Mouse (Mus musculus) forebrain, embryonic 11.5 days (tissue): ENCODE measurements around the gene Ppp1r12a. TPM values are rescaled to one million over a fixed set of nuclear protein-coding genes. Genes with fewer than 3 reads are reported as not detected.

Source experiments
- ATAC-seq: fragments of 200-750 bp; cut with Nextera tagmentation; replicated peaks from 2 replicates; pipeline ENCODE4 v1.8.0; 2017; ENCODE audit warnings: moderate TSS enrichment; ENCODE audit not compliant: low FRiP score
- DNase-seq: peaks from one replicate; pipeline ENCODE4 v3.0.0-alpha.2; 2017; ENCODE audit warnings: low spot score
- H3K27ac ChIP-seq: fragments of 300-500 bp; sonication (generic); 2 replicates; pipeline ENCODE4 v1.5.1; 2014; ENCODE audit warnings: low read depth, low read length
- H3K27me3 ChIP-seq: fragments of 300-500 bp; sonication (generic); 2 replicates; pipeline ENCODE4 v1.6.1; 2014; ENCODE audit warnings: mild to moderate bottlenecking, low read length, mixed read lengths; ENCODE audit not compliant: control insufficient read depth, insufficient read depth
- H3K36me3 ChIP-seq: fragments of 300-500 bp; sonication (generic); 2 replicates; pipeline ENCODE4 v1.6.1; 2014; ENCODE audit warnings: mild to moderate bottlenecking, low read length, moderate library complexity, mixed read lengths; ENCODE audit not compliant: control insufficient read depth, insufficient read depth
- H3K4me1 ChIP-seq: fragments of 300-500 bp; sonication (generic); replicated peaks from 2 replicates; pipeline ENCODE4 v1.6.1; 2014; ENCODE audit warnings: low read length, mixed read lengths; ENCODE audit not compliant: control insufficient read depth, insufficient read depth
- H3K4me2 ChIP-seq: fragments of 300-500 bp; sonication (generic); 2 replicates; pipeline ENCODE4 v1.6.1; 2014; ENCODE audit warnings: low read depth, mild to moderate bottlenecking, low read length, moderate library complexity, mixed read lengths; ENCODE audit not compliant: severe bottlenecking
- H3K4me3 ChIP-seq: fragments of 300-500 bp; sonication (generic); 2 replicates; pipeline ENCODE4 v1.5.1; 2014; ENCODE audit warnings: low read depth, low read length
- H3K9ac ChIP-seq: fragments of 300-500 bp; sonication (generic); 2 replicates; pipeline ENCODE4 v1.6.1; 2014; ENCODE audit warnings: low read length
- H3K9me3 ChIP-seq: fragments of 300-500 bp; sonication (generic); 2 replicates; pipeline ENCODE4 v1.6.1; 2016; ENCODE audit warnings: low read length, mixed read lengths; ENCODE audit not compliant: control insufficient read depth
- WGBS: fragments of 180-500 bp; shearing (Covaris S2); extraction: QIAGEN DNeasy Blood & Tissue Kit; methylation state at CpG from one replicate; pipeline ENCODE4 v1.1.7; 2014; 5-methylcytosine and 5-hydroxymethylcytosine counted together
- polyA plus RNA-seq: library from polyadenylated mRNA; unstranded; fragments of >200 nt; fragmentation: Nextera tagmentation; extraction: Ambion mirVana; gene quantifications from 2 replicates; pipeline ENCODE4 v1.2.1, GENCODE M21; 2014

Gene Ppp1r12a
- polyA plus RNA-seq, 1 experiment from 2014 or later, result 80.7 TPM

DNA sequence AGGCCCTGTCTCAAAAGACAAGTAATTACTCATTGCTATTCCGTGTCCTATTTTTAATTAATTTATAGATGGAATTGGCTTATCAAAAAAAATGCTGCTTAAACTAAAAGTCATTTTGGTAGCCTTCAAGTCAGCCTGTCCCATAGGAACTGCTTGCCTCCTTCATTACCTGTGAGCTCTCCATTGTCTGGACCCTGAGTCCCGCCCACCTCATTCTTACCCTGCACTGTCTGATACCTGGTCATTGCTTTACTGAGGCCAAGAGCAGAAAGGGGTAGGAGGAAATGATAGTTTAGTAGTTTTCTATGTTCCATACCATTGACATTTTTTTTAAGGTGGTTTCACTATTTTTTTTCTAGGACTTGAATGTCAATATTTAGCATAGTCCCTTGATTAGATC, 121.4 kb downstream of the Ppp1r12a start:
- no peak overlapping the region for H3K9ac ChIP-seq
- 90% methylated on average over 2 of the region's 2 CpGs for WGBS
- H3K27ac ChIP-seq, result no peak overlapping the region
- DNase-seq, result no peak
- H3K27me3 ChIP-seq, result no peaks in the 10 kb centered on the region
- H3K4me3 ChIP-seq, result no peak overlapping the region
- no peaks in the 10 kb centered on the region for H3K4me1 ChIP-seq
- no peak for ATAC-seq
- no peaks in the 10 kb centered on the region; the same call in 1 of the 2 replicates for H3K36me3 ChIP-seq
- H3K9me3 ChIP-seq, result no peaks in the 10 kb centered on the region
- H3K4me2 ChIP-seq, result no peak overlapping the region

DNA sequence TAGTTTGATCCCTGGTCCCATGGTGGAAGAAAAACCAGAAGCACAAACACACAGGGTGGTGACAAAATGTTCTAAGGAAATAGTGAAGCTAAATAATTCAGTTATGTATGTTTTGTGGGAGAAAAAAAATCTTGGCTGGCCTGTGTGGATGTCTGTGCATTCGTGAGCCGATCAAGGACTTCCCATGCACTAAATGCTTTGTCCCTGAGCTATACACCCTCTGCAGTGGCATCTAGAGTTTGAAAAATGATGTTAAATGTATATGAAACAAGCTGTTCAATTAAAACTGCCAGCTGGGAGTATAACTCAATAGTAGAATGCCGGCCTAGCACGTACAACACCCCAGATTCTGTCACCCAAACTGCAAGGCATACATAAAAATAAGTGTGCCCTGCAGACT, 121.8 kb downstream of the Ppp1r12a start:
- Histone ChIP-seq H3K4me2 (no peak overlapping the region), H3K4me3 (no peak overlapping the region), H3K27ac (no peak overlapping the region), H3K36me3 (no peaks in the 10 kb centered on the region; the same call in 1 of the 2 replicates), H3K9ac (no peak overlapping the region), H3K9me3 (no peaks in the 10 kb centered on the region), H3K4me1 (no peaks in the 10 kb centered on the region), H3K27me3 (no peaks in the 10 kb centered on the region)
- DNase-seq (no peak), ATAC-seq (no peak)
- WGBS, result 96% methylated on average over 4 of the region's 4 CpGs

DNA sequence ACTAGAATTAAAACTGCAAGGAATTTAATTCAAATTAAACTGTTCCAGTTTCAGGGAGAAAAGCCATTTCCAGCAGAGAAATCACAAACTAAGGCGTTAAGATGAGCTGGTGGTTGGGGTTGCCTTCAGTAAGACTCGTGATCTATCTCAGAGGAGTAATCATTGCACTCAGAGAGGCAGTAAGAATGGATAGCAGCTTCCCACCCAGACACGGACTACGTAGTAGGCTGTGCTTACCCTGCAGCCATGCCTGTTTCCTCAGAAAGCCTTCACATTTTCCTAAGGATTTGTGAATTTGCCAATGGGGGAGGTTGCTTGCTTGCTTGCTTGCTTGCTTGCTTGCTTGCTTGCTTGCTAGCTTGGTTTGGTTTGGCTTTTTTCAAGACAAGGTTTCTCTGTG, 122.5 kb downstream of the Ppp1r12a start:
- Histone ChIP-seq H3K27ac (no peak overlapping the region), H3K4me1 (no peaks in the 10 kb centered on the region), H3K4me3 (no peak overlapping the region), H3K4me2 (no peak overlapping the region), H3K9me3 (no peaks in the 10 kb centered on the region), H3K9ac (no peak overlapping the region), H3K27me3 (no peaks in the 10 kb centered on the region), H3K36me3 (no peaks in the 10 kb centered on the region; the same call in 1 of the 2 replicates)
- WGBS, result 94% methylated on average over 4 of the region's 4 CpGs
- ATAC-seq, result no peak
- no peak for DNase-seq

DNA sequence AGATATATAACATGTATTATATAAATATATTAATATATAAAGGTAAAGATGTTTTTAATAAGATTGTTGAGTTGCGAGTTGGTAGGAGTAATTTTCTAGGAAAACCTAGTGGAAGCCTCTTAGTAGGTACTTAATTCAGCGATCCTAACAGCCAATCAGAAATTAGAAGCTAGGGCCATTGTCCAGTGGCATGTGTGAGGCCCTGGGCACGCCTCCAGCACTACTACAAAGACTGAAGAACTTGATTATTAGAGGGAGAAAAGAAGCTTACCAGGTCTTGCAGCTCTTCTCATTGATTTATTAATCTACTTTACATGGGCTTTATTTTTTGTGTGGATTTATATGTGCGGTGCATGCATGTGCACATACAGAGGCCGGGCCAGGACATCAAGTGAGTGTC, 123.0 kb downstream of the Ppp1r12a start:
- Histone ChIP-seq H3K36me3 (no peaks in the 10 kb centered on the region; the same call in 1 of the 2 replicates), H3K27me3 (no peaks in the 10 kb centered on the region), H3K27ac (no peak overlapping the region), H3K4me2 (no peak overlapping the region), H3K9me3 (no peaks in the 10 kb centered on the region), H3K4me1 (no peaks in the 10 kb centered on the region), H3K4me3 (no peak overlapping the region), H3K9ac (no peak overlapping the region)
- ATAC-seq (no peak; the same call in 1 of the 2 replicates), DNase-seq (no peak)
- 85% methylated on average over 5 of the region's 5 CpGs for WGBS

DNA sequence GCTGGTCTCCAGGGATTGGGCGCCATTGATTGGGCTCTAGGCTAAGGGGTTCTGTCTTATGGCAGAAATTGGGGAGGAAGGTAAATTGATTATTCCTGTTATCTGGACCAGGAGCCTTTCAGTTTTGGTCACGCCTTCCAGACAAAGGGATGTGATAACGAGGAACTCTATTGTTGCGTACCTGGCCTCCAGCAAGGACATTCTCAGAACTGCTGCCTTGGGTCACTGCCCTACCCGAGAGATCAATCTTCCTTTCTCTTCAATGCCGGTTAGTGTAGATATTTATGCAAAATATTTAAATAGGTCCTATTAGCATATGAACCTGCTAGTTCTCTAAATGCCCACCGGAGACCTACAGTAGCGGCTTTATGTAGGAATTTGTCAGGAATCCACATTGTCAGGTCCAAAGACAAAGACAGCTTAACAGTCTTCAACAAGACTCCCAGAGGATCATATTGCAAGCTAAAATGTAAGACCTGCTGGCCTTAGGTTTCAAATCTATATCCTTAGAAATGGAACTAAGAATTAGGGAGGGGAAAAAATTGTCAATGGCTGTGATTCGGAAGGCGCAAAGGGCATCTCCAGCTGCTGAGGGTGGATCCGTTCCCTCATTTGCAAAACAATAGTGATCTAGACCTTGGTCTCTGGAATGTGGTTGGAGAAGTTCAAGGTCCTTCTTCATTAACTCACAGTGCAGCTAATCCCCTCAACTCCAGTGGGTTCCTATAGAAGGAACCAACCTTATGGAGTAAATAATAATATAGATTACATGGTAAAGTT, 124.9 kb downstream of the Ppp1r12a start:
- 75% methylated on average over 11 of the region's 11 CpGs for WGBS

DNA sequence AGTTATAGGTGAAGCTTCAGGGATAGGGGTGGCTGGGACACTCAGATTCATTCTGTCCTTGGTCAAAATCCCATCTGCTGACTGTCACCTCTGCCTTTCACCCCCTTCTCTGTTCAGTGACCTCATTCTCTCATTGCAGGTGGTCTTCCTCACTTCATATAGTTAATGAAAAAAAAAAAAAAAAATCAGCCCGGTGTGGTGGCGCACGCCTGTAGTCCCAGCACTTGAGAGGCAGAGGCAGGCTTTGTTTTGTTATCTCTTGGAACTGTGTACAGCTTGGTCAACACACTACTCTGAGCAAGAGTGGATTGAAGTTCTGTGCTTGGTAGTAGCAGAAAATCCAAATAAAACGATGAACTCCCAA, 125.4 kb downstream of the Ppp1r12a start:
- Histone ChIP-seq H3K27me3 (no peaks in the 10 kb centered on the region), H3K27ac (no peak overlapping the region), H3K4me2 (no peak overlapping the region), H3K36me3 (no peaks in the 10 kb centered on the region), H3K9me3 (no peaks in the 10 kb centered on the region), H3K4me3 (no peak overlapping the region), H3K4me1 (no peaks in the 10 kb centered on the region), H3K9ac (no peak overlapping the region)
- ATAC-seq, result no peak
- DNase-seq, result no peak
- 86% methylated on average over 4 of the region's 4 CpGs for WGBS

More for the DNA sequence above, 124.9 kb downstream of the Ppp1r12a start:
- ATAC-seq (no peak), DNase-seq (no peak)
- Histone ChIP-seq H3K4me2 (no peak overlapping the region), H3K4me3 (no peak overlapping the region), H3K36me3 (no peaks in the 10 kb centered on the region), H3K27me3 (no peaks in the 10 kb centered on the region), H3K4me1 (no peaks in the 10 kb centered on the region), H3K9ac (no peak overlapping the region), H3K9me3 (no peaks in the 10 kb centered on the region), H3K27ac (no peak overlapping the region)

DNA sequence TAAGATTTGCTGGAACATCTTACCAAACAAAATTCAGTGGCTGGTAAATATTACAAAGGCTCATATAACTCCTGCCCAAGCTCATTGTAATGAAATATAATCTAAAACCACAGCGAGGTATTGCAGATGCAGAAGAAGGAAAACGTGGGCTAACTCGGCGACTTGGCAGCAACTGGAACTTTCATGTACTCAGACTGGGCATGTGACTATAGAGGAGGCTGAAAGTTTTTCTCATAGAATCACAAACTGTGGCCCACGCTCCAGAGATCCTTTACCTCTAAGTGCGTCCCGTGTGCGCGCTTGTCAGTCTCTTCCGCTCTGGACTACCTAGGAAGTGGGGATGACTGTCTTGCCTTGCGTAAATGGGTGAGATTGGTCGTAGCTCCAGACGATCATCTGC, 128.1 kb downstream of the Ppp1r12a start:
- DNase-seq (no peak), ATAC-seq (no peak)
- Histone ChIP-seq H3K4me2 (no peak overlapping the region), H3K27ac (no peak overlapping the region), H3K9ac (no peak overlapping the region), H3K4me1 (no peaks in the 10 kb centered on the region), H3K27me3 (no peaks in the 10 kb centered on the region), H3K9me3 (no peaks in the 10 kb centered on the region), H3K4me3 (no peak overlapping the region), H3K36me3 (no peaks in the 10 kb centered on the region)
- WGBS, result 97% methylated on average over 13 of the region's 13 CpGs

DNA sequence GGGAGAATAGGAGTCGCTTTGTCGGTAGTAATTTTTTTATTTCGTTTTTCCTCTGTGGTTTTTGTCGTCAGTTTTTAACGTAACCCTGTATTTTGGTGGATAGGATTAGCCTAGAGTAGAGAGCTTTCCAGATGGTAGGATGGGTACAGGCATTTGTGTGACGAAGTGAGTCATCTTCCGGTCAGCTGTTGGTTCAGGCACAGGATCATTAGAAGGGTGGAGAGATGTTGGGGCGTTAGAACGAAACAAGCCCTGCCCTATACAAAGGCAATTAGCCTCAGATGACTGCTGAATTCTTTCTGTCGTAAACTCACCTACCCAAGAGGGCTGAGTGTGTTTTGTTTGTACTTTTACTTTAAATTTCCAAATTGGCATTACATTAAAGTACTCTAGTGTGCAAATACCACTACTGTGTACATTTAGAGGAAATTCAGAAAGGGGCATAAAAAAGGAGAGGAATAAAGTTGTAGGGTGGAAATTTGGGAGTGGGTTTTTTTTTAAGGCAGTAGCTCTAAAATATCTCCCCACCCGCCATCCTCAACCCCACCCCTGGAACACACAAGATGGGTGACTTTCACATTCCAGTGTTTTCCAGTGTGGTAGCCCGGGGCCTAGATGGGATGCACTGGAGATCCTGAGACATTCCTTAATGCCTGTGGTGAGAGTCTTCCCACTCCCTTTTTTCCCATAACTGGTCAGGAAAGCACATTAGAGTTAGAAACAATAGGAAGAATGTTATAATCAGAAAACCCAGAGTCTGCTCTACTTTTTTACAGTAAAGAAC, 129.9 kb downstream of the Ppp1r12a start:
- no peak for ATAC-seq
- no peaks in the 10 kb centered on the region for H3K9me3 ChIP-seq
- no peaks in the 10 kb centered on the region for H3K27me3 ChIP-seq
- no peak overlapping the region for H3K4me2 ChIP-seq
- 90% methylated on average over 12 of the region's 12 CpGs for WGBS
- no peak overlapping the region for H3K27ac ChIP-seq
- H3K4me1 ChIP-seq, result no peaks in the 10 kb centered on the region
- H3K36me3 ChIP-seq, result no peaks in the 10 kb centered on the region
- no peak for DNase-seq
- H3K9ac ChIP-seq, result no peak overlapping the region
- H3K4me3 ChIP-seq, result no peak overlapping the region
